Mouse (Mus musculus) limb, embryonic 12.5 days (tissue): Measurements from ENCODE around the gene Cabin1. TPM values are rescaled to one million over a fixed set of nuclear protein-coding genes. Genes with fewer than 3 reads are reported as not detected.

Experiments used
- ATAC-seq: fragments of 200-750 bp; cut with Nextera tagmentation; 2 replicates; pipeline ENCODE4 v1.8.0; 2017; ENCODE audit warnings: low read depth, moderate TSS enrichment; ENCODE audit not compliant: insufficient number of reproducible peaks, insufficient read depth, low FRiP score, low TSS enrichment
- H3K27ac ChIP-seq: fragments of 300-500 bp; sonication (generic); 2 replicates; pipeline ENCODE4 v1.5.1; 2016; ENCODE audit warnings: mild to moderate bottlenecking, moderate library complexity
- H3K27me3 ChIP-seq: fragments of 300-500 bp; sonication (generic); 2 replicates; pipeline ENCODE4 v1.6.1; 2016; ENCODE audit warnings: mild to moderate bottlenecking, moderate library complexity
- H3K36me3 ChIP-seq: fragments of 300-500 bp; sonication (generic); 2 replicates; pipeline ENCODE4 v1.6.1; 2016; ENCODE audit warnings: mild to moderate bottlenecking, moderate library complexity
- H3K4me1 ChIP-seq: fragments of 300-500 bp; sonication (generic); replicated peaks from 2 replicates; pipeline ENCODE4 v1.6.1; 2016
- H3K4me2 ChIP-seq: fragments of 300-500 bp; sonication (generic); 2 replicates; pipeline ENCODE4 v1.6.1; 2016; ENCODE audit warnings: mild to moderate bottlenecking, moderate library complexity
- H3K4me3 ChIP-seq: fragments of 300-500 bp; sonication (generic); replicated peaks from 2 replicates; pipeline ENCODE4 v1.5.1; 2016; ENCODE audit warnings: mild to moderate bottlenecking
- H3K9ac ChIP-seq: fragments of 300-500 bp; sonication (generic); replicated peaks from 2 replicates; pipeline ENCODE4 v1.6.1; 2016; ENCODE audit warnings: mild to moderate bottlenecking, moderate library complexity
- H3K9me3 ChIP-seq: fragments of 300-500 bp; sonication (generic); 2 replicates; pipeline ENCODE4 v1.6.1; 2016; ENCODE audit warnings: mild to moderate bottlenecking, moderate library complexity
- WGBS: fragments of 180-500 bp; shearing (Covaris S2); methylation state at CpG from one replicate; pipeline ENCODE4 v1.1.7; 2016; 5-methylcytosine and 5-hydroxymethylcytosine counted together
- polyA plus RNA-seq: library from polyadenylated mRNA; unstranded; fragments of >200 nt; fragmentation: Nextera tagmentation; extraction: Ambion mirVana; gene quantifications from 2 replicates; pipeline ENCODE4 v1.2.1, GENCODE M21; 2016

The Cabin1 gene
- polyA plus RNA-seq, 1 experiment from 2014 or later: 29.3 TPM

- no peak overlapping the region for H3K9ac ChIP-seq
- H3K4me3 ChIP-seq: no peak overlapping the region
- WGBS: 91% methylated on average over 3 of the region's 3 CpGs
- no peak overlapping the region for H3K4me2 ChIP-seq
- H3K27me3 ChIP-seq: peaks cover 6% of the 10 kb centered on the region; the same call in 1 of the 2 replicates
- ATAC-seq: no peak
- H3K9me3 ChIP-seq: no peaks in the 10 kb centered on the region
- no peak overlapping the region for H3K27ac ChIP-seq
- peaks cover 69% of the 10 kb centered on the region for H3K36me3 ChIP-seq
- peaks cover 8% of the 10 kb centered on the region for H3K4me1 ChIP-seq
These were observed 102.3 kb downstream of the Cabin1 start for GRCm38 (mm10) chr10:75661876-75662275.

DNA sequence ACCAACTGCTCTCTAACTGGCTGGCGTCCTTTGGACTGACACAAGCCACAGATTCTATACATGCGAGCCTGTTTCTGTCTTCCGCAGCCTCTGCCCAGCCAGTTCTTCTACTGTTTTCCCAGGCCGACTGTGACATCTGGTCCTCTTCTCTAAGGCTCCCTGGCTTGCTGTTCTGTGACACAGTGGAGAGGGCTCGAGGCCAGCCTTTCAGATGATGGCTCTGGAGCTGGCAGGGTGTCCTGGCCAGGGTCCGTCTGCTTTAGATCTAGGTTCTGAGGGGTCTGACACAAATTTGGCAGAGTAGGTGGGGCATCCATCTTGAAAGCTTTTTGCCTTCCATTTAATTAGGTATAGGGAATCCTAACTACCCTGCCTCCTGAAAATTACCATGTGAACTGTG lies 102.8 kb downstream of the Cabin1 start:
- no peak overlapping the region for H3K4me3 ChIP-seq
- H3K9ac ChIP-seq: no peak overlapping the region
- WGBS: 92% methylated on average over 6 of the region's 6 CpGs
- ATAC-seq: no peak
- H3K4me2 ChIP-seq: no peak overlapping the region
- no peaks in the 10 kb centered on the region for H3K9me3 ChIP-seq
- H3K27ac ChIP-seq: no peak overlapping the region
- H3K36me3 ChIP-seq: peaks cover 74% of the 10 kb centered on the region
- H3K27me3 ChIP-seq: peaks cover 1% of the 10 kb centered on the region; the same call in 1 of the 2 replicates
- H3K4me1 ChIP-seq: peaks cover 3% of the 10 kb centered on the region

DNA sequence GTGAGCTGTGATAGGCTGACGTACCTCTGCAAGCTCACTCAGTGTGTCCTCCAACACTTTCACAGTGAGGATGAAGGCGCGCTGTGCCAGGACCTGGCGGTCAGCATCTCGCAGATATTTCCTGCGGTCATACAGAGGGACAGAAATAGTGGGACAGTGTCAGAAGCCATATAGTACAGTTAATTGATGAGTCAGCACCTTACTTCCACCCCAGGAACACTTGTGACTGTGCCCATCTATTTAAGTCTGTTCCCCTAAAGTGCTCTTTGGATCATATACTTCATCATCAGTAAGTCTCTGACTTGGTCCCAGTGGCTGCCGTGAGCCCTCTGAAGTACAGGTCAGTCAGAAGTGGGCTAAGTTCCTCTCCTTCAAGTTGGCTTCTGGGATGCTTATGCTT lies 106.4 kb downstream of the Cabin1 start:
- H3K27me3 ChIP-seq: no peaks in the 10 kb centered on the region
- peaks cover 90% of the 10 kb centered on the region for H3K36me3 ChIP-seq
- over 99% methylated on average over 7 of the region's 7 CpGs for WGBS
- ATAC-seq: no peak
- H3K9me3 ChIP-seq: no peaks in the 10 kb centered on the region
- no peak overlapping the region for H3K4me2 ChIP-seq
- H3K27ac ChIP-seq: no peak overlapping the region
- H3K9ac ChIP-seq: no peak overlapping the region
- no peaks in the 10 kb centered on the region for H3K4me1 ChIP-seq
- H3K4me3 ChIP-seq: no peak overlapping the region

GRCm38 (mm10) chr10:75657165-75657564 lies 107.0 kb downstream of the Cabin1 start:
- no peak for ATAC-seq
- 90% methylated on average over 5 of the region's 5 CpGs for WGBS
- H3K9me3 ChIP-seq: no peaks in the 10 kb centered on the region
- no peak overlapping the region for H3K4me3 ChIP-seq
- H3K9ac ChIP-seq: no peak overlapping the region
- H3K4me2 ChIP-seq: no peak overlapping the region
- H3K27ac ChIP-seq: no peak overlapping the region
- no peaks in the 10 kb centered on the region for H3K4me1 ChIP-seq
- H3K27me3 ChIP-seq: no peaks in the 10 kb centered on the region
- peaks cover 90% of the 10 kb centered on the region for H3K36me3 ChIP-seq

- WGBS: 89% methylated on average over 4 of the region's 4 CpGs
- H3K36me3 ChIP-seq: peaks cover 99% of the 10 kb centered on the region
- ATAC-seq: no peak
These were observed 110.1 kb downstream of the Cabin1 start for GRCm38 (mm10) chr10:75654053-75654452.

GRCm38 (mm10) chr10:75651381-75652068 lies 112.6 kb downstream of the Cabin1 start:
- H3K36me3 ChIP-seq: peaks cover 99% of the 10 kb centered on the region
- no peak overlapping the region for H3K4me2 ChIP-seq
- H3K4me3 ChIP-seq: no peak overlapping the region
- H3K4me1 ChIP-seq: no peaks in the 10 kb centered on the region
- no peak overlapping the region for H3K27ac ChIP-seq
- WGBS: 96% methylated on average over 16 of the region's 16 CpGs
- no peaks in the 10 kb centered on the region for H3K27me3 ChIP-seq
- H3K9me3 ChIP-seq: no peaks in the 10 kb centered on the region
- ATAC-seq: no peak
- no peak overlapping the region for H3K9ac ChIP-seq

More at GRCm38 (mm10) chr10:75654053-75654452, 110.1 kb downstream of the Cabin1 start:
- Histone ChIP-seq H3K9ac (no peak overlapping the region), H3K9me3 (no peaks in the 10 kb centered on the region), H3K27me3 (no peaks in the 10 kb centered on the region), H3K4me2 (no peak overlapping the region), H3K4me3 (no peak overlapping the region), H3K27ac (no peak overlapping the region), H3K4me1 (no peaks in the 10 kb centered on the region)

DNA sequence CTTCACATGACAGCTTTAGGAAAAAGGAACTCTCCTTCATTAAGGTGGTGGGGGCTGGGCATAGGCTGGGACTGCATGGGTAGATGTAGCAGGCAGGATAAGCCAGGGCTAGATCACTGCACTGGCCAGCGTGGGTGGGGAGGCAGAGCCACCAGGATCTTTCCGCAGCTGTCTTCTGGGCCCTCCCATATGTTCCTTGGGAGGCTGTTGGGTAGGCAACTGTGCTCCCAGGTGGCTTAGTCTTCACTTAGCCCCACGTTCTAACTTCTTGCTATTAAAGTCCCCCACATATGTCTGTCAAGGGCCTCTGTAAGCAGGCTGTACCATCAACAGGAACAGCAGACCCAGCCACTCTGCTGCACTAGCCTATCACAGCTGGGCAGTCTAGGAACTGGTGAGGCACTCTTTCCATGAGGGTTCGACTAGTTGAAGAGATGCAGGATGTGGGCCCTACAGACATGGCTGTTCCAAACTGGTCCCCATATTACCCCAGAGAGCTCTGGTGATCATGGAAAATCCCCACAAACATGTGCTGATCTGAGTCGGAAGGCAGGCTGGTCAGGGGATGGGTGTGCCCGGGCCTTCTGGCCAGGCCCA lies 113.7 kb downstream of the Cabin1 start:
- ATAC-seq: no peak
- H3K9me3 ChIP-seq: no peaks in the 10 kb centered on the region
- no peak overlapping the region for H3K9ac ChIP-seq
- no peaks in the 10 kb centered on the region for H3K27me3 ChIP-seq
- WGBS: 86% methylated on average over 6 of the region's 6 CpGs
- H3K36me3 ChIP-seq: peaks cover 98% of the 10 kb centered on the region
- no peak overlapping the region for H3K4me3 ChIP-seq
- H3K4me2 ChIP-seq: no peak overlapping the region
- H3K27ac ChIP-seq: no peak overlapping the region
- no peaks in the 10 kb centered on the region for H3K4me1 ChIP-seq

- no peak for ATAC-seq
- no peaks in the 10 kb centered on the region for H3K9me3 ChIP-seq
- H3K36me3 ChIP-seq: peaks cover 89% of the 10 kb centered on the region
- 88% methylated on average over 4 of the region's 4 CpGs for WGBS
- no peak overlapping the region for H3K27ac ChIP-seq
- H3K27me3 ChIP-seq: no peaks in the 10 kb centered on the region
- no peak overlapping the region for H3K9ac ChIP-seq
- no peak overlapping the region for H3K4me2 ChIP-seq
- no peak overlapping the region for H3K4me3 ChIP-seq
- H3K4me1 ChIP-seq: no peaks in the 10 kb centered on the region
These were observed 114.6 kb downstream of the Cabin1 start for GRCm38 (mm10) chr10:75649406-75649995.

- no peak overlapping the region for H3K4me3 ChIP-seq
- H3K36me3 ChIP-seq: peaks cover 84% of the 10 kb centered on the region
- no peak overlapping the region for H3K27ac ChIP-seq
- no peaks in the 10 kb centered on the region for H3K27me3 ChIP-seq
- no peaks in the 10 kb centered on the region for H3K9me3 ChIP-seq
- ATAC-seq: no peak
- peaks cover 2% of the 10 kb centered on the region; the same call in 1 of the 2 replicates for H3K4me1 ChIP-seq
- 93% methylated on average over 7 of the region's 7 CpGs for WGBS
- no peak overlapping the region for H3K9ac ChIP-seq
- no peak overlapping the region for H3K4me2 ChIP-seq
These were observed 115.1 kb downstream of the Cabin1 start for GRCm38 (mm10) chr10:75649001-75649400.

- Histone ChIP-seq H3K4me3 (no peak overlapping the region), H3K4me1 (peaks cover 11% of the 10 kb centered on the region), H3K27ac (no peak overlapping the region), H3K4me2 (no peak overlapping the region), H3K36me3 (peaks cover 76% of the 10 kb centered on the region), H3K9ac (no peak overlapping the region), H3K9me3 (no peaks in the 10 kb centered on the region), H3K27me3 (no peaks in the 10 kb centered on the region)
- WGBS: 90% methylated on average over 6 of the region's 6 CpGs
- ATAC-seq: no peak
These were observed 116.0 kb downstream of the Cabin1 start for GRCm38 (mm10) chr10:75648091-75648490.

DNA sequence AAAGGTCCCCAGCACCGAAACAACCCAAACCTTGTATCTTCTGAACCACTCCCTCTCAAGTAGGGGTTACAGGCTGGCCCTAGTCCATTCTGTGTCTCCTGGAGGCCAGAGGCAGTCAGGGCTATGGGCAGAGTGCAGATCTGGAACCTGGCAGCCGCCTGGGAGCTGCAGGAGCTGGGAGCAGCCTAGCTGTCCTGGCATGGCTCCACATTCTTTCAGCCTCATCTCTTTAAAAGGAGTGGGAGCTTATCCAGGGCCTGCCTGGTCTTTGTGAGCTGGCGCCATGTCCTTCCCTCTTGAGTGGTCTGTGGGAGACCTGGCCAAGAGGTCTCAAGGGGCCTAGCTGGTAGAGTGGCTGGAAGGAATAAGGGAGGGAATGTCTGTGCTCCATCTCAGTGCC lies 116.8 kb downstream of the Cabin1 start:
- WGBS: 92% methylated on average over 3 of the region's 3 CpGs

More for the DNA sequence above, 116.8 kb downstream of the Cabin1 start:
- no peaks in the 10 kb centered on the region for H3K9me3 ChIP-seq
- H3K36me3 ChIP-seq: peaks cover 68% of the 10 kb centered on the region
- no peak overlapping the region for H3K9ac ChIP-seq
- no peak overlapping the region for H3K4me3 ChIP-seq
- no peak for ATAC-seq
- no peak overlapping the region for H3K4me2 ChIP-seq
- H3K27ac ChIP-seq: no peak overlapping the region
- H3K4me1 ChIP-seq: peaks cover 12% of the 10 kb centered on the region
- H3K27me3 ChIP-seq: no peaks in the 10 kb centered on the region
